ENCODE assay signal across 18 mouse cellular contexts in the genomic region with DNA sequence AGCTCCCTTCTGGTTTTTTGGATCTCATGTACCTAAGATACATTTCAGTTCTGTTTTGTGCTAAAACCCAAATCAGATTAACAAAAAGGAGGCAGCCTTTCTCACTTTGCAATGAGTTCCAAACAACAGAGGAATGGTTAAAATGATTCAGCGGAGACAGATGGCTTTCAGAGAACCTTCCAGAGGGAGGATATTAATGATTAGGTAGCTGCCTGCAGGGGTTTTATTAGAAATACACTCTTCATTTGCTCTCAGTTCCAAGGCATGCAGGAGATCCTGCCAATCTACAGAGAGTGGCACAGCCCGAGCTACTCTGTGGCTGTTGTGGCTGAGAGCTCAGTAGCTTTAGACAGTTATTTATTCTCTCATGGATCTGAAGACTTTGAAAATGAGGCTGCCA.
"Had no signal": no experiment of that assay in that cellular context is flagged by ENCODE, and none has a peak within 500 bp of the region (broad histone marks: within the 10 kb centered on the region; RNA-seq: fewer than 3 reads in every experiment).

No protein-coding gene starts in this region.

- H3K4me1 ChIP-seq: liver, embryonic 15.5 days; megakaryocyte, embryonic 14.5 days; midbrain, embryonic 15.5 days; stomach, embryonic 15.5 days had no signal

- H3K36me3 ChIP-seq: limb, embryonic 10.5 days; liver, embryonic 15.5 days; midbrain, embryonic 15.5 days; neural tube, embryonic 13.5 days; stomach, embryonic 15.5 days had no signal

- H3K9ac ChIP-seq: liver, embryonic 15.5 days; midbrain, embryonic 15.5 days; neural tube, embryonic 13.5 days; stomach, embryonic 15.5 days had no signal

- ATAC-seq: intestine, embryonic 16.5 days; midbrain, embryonic 15.5 days had no signal

- H3K4me3 ChIP-seq: limb, embryonic 10.5 days; liver, embryonic 15.5 days; megakaryocyte, embryonic 14.5 days; midbrain, embryonic 15.5 days; neural tube, embryonic 13.5 days; stomach, embryonic 15.5 days had no signal

- H3K4me2 ChIP-seq: liver, embryonic 11.5 days; liver, embryonic 15.5 days; midbrain, embryonic 11.5 days; midbrain, embryonic 15.5 days; neural tube, embryonic 13.5 days; stomach, embryonic 15.5 days had no signal

- DNase-seq: kidney, adult 8-10 months; kidney, postnatal 36 days; lung, adult 2 months; lung, postnatal 10 days; retina, postnatal 1 day; right cerebral cortex, postnatal 14 days; thymus, adult 2 months; thymus, postnatal 25 days had no signal

- H3K27me3 ChIP-seq: liver, embryonic 15.5 days; megakaryocyte, embryonic 14.5 days; midbrain, embryonic 15.5 days; neural tube, embryonic 13.5 days; stomach, embryonic 15.5 days had no signal

- H3K9me3 ChIP-seq: limb, embryonic 10.5 days; liver, embryonic 15.5 days; megakaryocyte, embryonic 14.5 days; midbrain, embryonic 15.5 days; neural tube, embryonic 13.5 days; stomach, embryonic 15.5 days had no signal

- H3K27ac ChIP-seq: limb, embryonic 10.5 days; liver, embryonic 15.5 days; macrophage; midbrain, embryonic 15.5 days; neural tube, embryonic 13.5 days; stomach, embryonic 15.5 days had no signal
